Mouse (Mus musculus): Measurements from ENCODE around the gene Vps50. TPM values are rescaled to one million over a fixed set of nuclear protein-coding genes. Genes with fewer than 3 reads are reported as not detected.
"Not testable (repeated sequence)": the region's sequence is repeated elsewhere in the genome, so short reads cannot be mapped to it uniquely, and the experiment has no call there.

Gene Vps50
- polyA plus RNA-seq (2017; shearing (Covaris generic)) = 10 to 100 TPM; 16.2 to 22.4 TPM

- ATAC-seq = peak; percentile 100
Measured at GRCm38 (mm10) chr6:3498162-3498848, at the start of gene Vps50, which contains the start of gene Hepacam2. Gene Vps50, plus strand, starts transcription at chr6:3498382. Gene Hepacam2, minus strand, starts transcription at chr6:3498298.

DNA sequence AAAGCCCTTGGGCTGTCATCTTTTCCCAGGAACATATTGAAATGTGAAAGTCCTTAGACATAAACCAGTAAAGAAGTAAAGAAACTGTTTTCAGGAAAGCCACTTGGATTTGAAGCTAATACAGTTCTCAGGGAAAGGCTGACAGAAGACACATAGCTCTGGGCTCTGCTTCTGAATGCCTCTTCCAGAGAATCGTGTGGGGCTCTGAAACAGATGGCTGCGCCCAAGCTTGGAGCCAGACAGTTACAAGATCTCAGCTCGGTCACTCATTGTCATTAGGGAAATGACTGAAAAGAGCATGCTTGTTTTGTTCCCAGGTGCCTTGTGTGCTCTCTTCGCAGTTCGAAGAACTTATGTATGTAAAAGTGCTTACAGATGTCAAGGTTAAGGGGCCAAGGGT lies 43.8 kb upstream of the Vps50 start:
- ATAC-seq = no peak

- no peak for ATAC-seq
Measured at GRCm38 (mm10) chr6:3455944-3456536, 42.1 kb upstream of the Vps50 start.

GRCm38 (mm10) chr6:3463026-3463425 lies 35.2 kb upstream of the Vps50 start:
- ATAC-seq = no peak

DNA sequence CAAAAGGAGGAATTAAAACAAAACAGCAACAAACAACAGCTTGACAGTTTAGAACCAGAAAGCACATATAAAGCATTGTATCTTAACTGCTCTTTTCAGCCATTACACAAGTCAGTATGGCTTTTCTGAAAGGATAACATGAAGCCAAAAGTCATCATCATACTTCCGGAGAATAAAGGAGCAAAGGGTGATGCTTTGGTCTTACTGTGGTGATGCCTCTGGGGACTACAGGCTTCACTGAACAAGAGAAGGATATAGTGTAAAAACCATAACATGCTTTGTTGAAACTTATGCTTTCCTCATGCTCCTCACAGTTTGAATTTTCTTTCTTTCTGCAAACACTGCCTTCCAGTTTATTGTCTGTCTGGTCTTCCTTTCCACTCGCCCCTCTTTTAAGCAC lies 34.6 kb upstream of the Vps50 start:
- ATAC-seq = no peak

DNA sequence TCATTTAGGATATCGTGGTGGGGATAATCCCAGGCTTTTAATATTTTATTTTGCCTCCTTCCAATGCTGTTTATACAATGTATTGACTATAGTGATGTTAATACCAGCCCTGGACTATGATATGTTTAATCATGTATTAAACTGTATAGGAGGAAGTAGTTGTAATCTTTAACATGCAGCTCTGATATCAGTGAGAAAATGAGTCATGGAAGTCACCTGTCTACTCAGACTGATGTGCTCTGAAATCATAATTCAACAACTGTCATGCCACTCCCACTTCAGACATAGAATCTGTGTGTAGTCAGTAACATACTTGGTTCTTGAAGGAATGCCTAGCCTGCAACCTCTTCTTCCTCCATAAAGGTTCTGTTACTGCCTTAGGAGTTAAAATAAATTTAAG lies 29.6 kb upstream of the Vps50 start:
- no peak for ATAC-seq

GRCm38 (mm10) chr6:3470706-3471105 lies 27.5 kb upstream of the Vps50 start:
- no peak for ATAC-seq

GRCm38 (mm10) chr6:3476299-3476698 lies 21.9 kb upstream of the Vps50 start:
- no peak for ATAC-seq

GRCm38 (mm10) chr6:3479853-3480252 lies 18.3 kb upstream of the Vps50 start:
- ATAC-seq = no peak

- no peak for ATAC-seq
Measured at GRCm38 (mm10) chr6:3481705-3482104, 16.5 kb upstream of the Vps50 start.

DNA sequence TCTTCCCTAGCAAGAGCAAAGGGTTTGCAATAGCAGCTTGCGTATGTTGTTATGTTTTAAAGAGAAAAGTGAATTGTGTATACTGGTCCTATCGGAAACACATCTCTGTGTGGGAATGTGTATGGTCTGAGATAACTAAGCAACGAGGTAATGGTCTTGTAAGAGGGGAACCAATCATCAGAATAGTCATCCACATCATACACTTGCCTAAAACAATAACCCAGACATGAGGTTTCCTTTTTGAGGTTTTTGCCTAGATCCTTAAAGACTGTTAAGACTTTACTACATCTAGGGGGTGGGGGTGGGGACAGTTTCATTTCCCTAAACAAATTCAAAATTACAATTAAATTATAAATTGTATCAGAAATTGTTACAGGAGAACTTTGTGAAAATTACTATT lies 13.0 kb upstream of the Vps50 start:
- ATAC-seq = no peak

- no peak for ATAC-seq
Measured at GRCm38 (mm10) chr6:3487355-3487754, 10.8 kb upstream of the Vps50 start.

DNA sequence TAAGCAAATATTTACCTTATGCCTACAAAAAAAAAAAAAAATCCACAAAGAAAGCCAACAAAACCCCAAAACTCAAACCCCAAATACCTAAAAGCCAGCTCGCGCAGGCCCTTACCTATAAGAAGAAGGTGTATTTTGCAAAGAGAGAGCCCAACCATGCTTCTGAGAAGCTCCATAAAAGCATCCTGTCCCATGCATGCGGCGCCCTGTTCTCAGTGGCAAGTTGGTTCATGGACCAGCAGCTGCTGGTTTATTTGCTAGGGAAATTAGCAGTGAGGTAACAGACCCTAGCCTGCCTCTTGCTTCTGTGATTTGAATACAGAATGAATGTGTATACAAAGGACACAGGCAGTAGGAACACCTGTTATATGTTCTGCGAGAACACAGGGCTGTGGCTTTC lies 3.9 kb upstream of the Vps50 start:
- no peak for ATAC-seq

GRCm38 (mm10) chr6:3496210-3496609 lies 2.0 kb upstream of the Vps50 start:
- peak; percentile 44 for ATAC-seq

DNA sequence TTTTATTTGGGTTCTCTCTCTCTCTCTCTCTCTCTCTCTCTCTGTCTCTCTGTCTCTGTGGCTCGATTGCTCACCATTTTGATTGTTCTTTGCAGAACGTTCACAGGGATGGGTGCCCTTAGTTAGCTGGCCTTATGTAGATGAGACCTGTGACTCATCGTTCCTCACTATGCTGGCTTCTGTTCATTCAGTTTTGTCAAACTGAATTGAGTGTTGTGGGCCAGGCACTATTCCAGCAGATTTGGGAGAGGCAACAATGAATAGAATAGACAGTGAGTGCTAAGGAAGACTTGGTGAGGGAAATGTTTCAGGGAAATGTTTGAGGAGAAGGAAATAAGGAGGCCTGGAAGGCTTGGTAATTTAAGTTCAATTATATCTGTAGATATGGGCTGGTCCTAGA lies 2.1 kb downstream of the Vps50 start:
- ATAC-seq = no peak

- no peak for ATAC-seq
Measured at GRCm38 (mm10) chr6:3505289-3505688, 7.1 kb downstream of the Vps50 start.

DNA sequence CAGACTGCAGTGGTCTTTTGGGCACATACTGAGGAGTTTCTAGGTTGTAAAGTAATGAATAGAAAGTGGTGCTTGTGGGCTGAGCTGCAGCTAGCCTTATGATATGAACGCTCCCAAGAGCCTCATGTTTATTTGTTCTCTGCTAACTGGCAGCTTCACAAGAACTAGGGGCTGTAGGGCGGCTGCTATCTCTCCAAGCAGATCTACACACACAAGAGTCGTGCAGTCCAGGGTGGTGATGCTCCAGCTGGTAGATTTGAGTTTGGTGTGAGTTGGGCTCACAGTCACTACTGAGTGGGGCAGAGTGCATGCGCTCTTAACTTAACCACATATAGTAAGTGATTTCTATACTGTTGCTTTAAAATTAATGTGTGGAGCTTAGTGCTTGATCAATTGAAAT lies 8.9 kb downstream of the Vps50 start:
- no peak for ATAC-seq

DNA sequence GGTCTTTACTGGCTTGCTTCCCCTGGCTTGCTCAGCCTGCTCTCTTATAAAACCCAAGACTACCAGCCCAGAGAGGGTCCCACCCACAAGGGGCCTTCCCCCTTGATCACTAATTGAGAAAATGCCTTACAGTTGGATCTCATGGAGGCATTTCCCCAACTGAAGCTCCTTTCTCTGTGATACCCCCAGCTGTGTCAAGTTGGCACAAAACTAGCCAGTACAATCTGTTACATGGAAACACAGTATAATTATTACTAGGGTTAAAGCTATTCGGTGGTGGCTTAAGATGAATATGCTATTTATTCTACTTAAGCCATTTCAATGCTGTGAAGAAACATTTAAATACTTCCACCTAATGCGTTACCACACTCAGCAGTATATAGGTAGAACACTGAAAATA lies 10.0 kb downstream of the Vps50 start:
- ATAC-seq = not testable (repeated sequence)

DNA sequence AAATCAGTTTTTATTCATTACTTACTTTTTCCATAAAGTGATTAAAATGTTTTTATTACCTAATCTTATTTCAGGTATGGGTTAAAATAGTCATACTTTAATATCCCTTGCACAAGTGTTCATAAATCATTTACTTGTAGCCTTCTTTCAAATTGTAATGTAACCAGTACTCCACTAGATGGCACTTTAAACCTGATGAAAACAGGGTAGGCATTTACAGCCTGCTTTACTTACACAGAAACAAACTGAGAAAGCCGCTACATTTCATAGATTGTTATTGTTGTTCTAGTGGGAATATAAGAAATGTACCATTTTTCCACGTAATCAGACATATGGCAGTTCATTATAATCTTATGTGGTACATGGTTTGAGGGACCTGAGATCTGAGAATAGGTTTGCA lies 11.6 kb downstream of the Vps50 start:
- peak; percentile 86 for ATAC-seq

- ATAC-seq = no peak
Measured at GRCm38 (mm10) chr6:3511116-3511515, 12.9 kb downstream of the Vps50 start.

DNA sequence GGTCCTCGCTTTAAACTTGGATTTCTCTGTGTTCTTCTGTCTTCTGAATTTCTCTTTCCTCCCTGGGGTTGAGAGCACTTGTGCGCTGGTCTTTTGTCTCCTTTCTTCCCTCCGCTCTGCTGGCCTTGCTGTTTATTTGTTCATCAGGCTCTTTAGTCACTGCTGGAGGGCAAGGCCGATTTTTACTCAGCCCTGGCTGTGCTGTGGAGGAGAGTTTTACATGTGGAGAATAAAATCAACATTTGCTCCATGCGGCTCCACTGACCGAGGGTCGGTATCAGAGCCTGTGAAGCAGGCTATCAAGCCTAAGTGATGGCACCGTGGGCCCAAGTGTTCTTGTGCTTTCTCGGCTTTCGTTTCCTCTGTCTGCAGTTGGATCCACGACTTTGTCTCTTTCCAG lies 13.4 kb downstream of the Vps50 start:
- ATAC-seq = no peak

- ATAC-seq = no peak
Measured at GRCm38 (mm10) chr6:3512611-3513010, 14.4 kb downstream of the Vps50 start.

DNA sequence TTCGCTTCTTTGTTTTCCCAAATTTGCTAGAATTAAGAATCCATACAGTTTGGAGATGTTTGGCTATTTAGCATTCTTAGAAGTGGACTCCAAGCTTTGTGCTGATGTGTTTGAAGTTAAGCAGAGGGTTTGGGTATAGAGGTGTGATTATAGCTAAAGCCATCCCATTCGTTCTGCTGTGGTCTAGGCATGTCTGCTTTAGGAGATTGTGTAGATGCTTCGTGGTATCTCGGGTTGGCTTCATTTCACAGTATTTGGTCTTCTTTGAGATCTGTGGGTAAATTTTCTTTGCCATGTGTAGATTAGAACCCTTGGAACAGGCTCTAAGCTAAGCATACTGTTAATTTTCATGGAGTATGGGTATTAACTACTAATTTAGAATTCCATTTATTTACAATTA lies 30.0 kb downstream of the Vps50 start:
- no peak for ATAC-seq

GRCm38 (mm10) chr6:3531445-3531844 lies 33.3 kb downstream of the Vps50 start:
- no peak for ATAC-seq

GRCm38 (mm10) chr6:3536048-3536447 lies 37.9 kb downstream of the Vps50 start:
- peak; percentile 17 for ATAC-seq

Data from CD4-positive, CD25-positive, alpha-beta regulatory T cell, adult 4 months (primary cell).